Mouse (Mus musculus) embryo, embryonic 10 days (tissue): ENCODE data around the gene Trpt1.

ENCODE experiments used
- DNase-seq: peaks from one replicate; pipeline ENCODE4 v3.0.0-alpha.2; 2015; ENCODE audit warnings: low spot score

Gene Trpt1

GRCm38 (mm10) chr19:6996006-6996405 is at the start of gene Trpt1, which contains the start of gene Nudt22:
Trpt1 (plus strand) TSS chr19:6996131.
Nudt22 (minus strand) TSS chr19:6996117.
- DNase-seq: peak; percentile 94

GRCm38 (mm10) chr19:6947742-6948141 is 48.2 kb upstream of the Trpt1 start:
- DNase-seq: no peak

- no peak for DNase-seq
These were observed 47.7 kb upstream of the Trpt1 start for GRCm38 (mm10) chr19:6948186-6948585.

GRCm38 (mm10) chr19:6949532-6949931 is 46.4 kb upstream of the Trpt1 start:
- no peak for DNase-seq

GRCm38 (mm10) chr19:6949951-6950350 is 46.0 kb upstream of the Trpt1 start:
- no peak for DNase-seq

- peak; percentile 83 for DNase-seq
These were observed 45.2 kb upstream of the Trpt1 start for GRCm38 (mm10) chr19:6950613-6951153.

- DNase-seq: peak; percentile 93
These were observed 44.5 kb upstream of the Trpt1 start for GRCm38 (mm10) chr19:6951381-6951968.

GRCm38 (mm10) chr19:6951994-6952711 is 43.8 kb upstream of the Trpt1 start:
- peak; percentile 57 for DNase-seq

GRCm38 (mm10) chr19:6952712-6953037 is 43.3 kb upstream of the Trpt1 start:
- DNase-seq: no peak

GRCm38 (mm10) chr19:6954046-6954445 is 41.9 kb upstream of the Trpt1 start:
- no peak for DNase-seq

- DNase-seq: no peak
These were observed 40.5 kb upstream of the Trpt1 start for GRCm38 (mm10) chr19:6955424-6955823.

GRCm38 (mm10) chr19:6956461-6956860 is 39.5 kb upstream of the Trpt1 start:
- DNase-seq: no peak

GRCm38 (mm10) chr19:6968491-6969271 is 27.2 kb upstream of the Trpt1 start:
- no peak for DNase-seq

GRCm38 (mm10) chr19:6969291-6969664 is 26.7 kb upstream of the Trpt1 start:
- DNase-seq: peak; percentile 41

GRCm38 (mm10) chr19:6969665-6970381 is 26.1 kb upstream of the Trpt1 start:
- peak; percentile 49 for DNase-seq

- no peak for DNase-seq
These were observed 25.4 kb upstream of the Trpt1 start for GRCm38 (mm10) chr19:6970460-6971085.

- DNase-seq: peak; percentile 54
These were observed 24.3 kb upstream of the Trpt1 start for GRCm38 (mm10) chr19:6971644-6972043.

GRCm38 (mm10) chr19:6972247-6972917 is 23.5 kb upstream of the Trpt1 start:
- DNase-seq: no peak

GRCm38 (mm10) chr19:6973581-6974190 is 22.2 kb upstream of the Trpt1 start:
- no peak for DNase-seq
